Mouse (Mus musculus) lung, embryonic 16.5 days (tissue): ENCODE data around the gene Pou2f3. TPM values are rescaled to one million over a fixed set of nuclear protein-coding genes. Genes with fewer than 3 reads are reported as not detected.

ENCODE experiments used
- ATAC-seq: fragments of 200-750 bp; cut with Nextera tagmentation; 2 replicates; pipeline ENCODE4 v1.8.0; 2017; ENCODE audit warnings: low read depth, mild to moderate bottlenecking, moderate library complexity
- H3K27ac ChIP-seq: fragments of 300-500 bp; sonication (generic); 2 replicates; pipeline ENCODE4 v1.5.1; 2014; ENCODE audit warnings: mild to moderate bottlenecking, control low read depth, low read length
- H3K27me3 ChIP-seq: fragments of 300-500 bp; sonication (generic); 2 replicates; pipeline ENCODE4 v1.6.1; 2014; ENCODE audit warnings: low read depth, low read length, mixed read lengths; ENCODE audit not compliant: control insufficient read depth, insufficient read depth
- H3K36me3 ChIP-seq: fragments of 300-500 bp; sonication (generic); 2 replicates; pipeline ENCODE4 v1.6.1; 2014; ENCODE audit warnings: low read length; ENCODE audit not compliant: control insufficient read depth, insufficient read depth
- H3K4me1 ChIP-seq: fragments of 300-500 bp; sonication (generic); replicated peaks from 2 replicates; pipeline ENCODE4 v1.6.1; 2014; ENCODE audit warnings: low read length, mixed read lengths; ENCODE audit not compliant: control insufficient read depth, insufficient read depth
- H3K4me2 ChIP-seq: fragments of 300-500 bp; sonication (generic); 2 replicates; pipeline ENCODE4 v1.6.1; 2014; ENCODE audit warnings: low read depth, low read length, control low read depth
- H3K4me3 ChIP-seq: fragments of 300-500 bp; sonication (generic); 2 replicates; pipeline ENCODE4 v1.5.1; 2014; ENCODE audit warnings: mild to moderate bottlenecking, low read length, control low read depth
- H3K9ac ChIP-seq: fragments of 300-500 bp; sonication (generic); 2 replicates; pipeline ENCODE4 v1.6.1; 2014; ENCODE audit warnings: low read length, control low read depth
- H3K9me3 ChIP-seq: fragments of 300-500 bp; sonication (generic); 2 replicates; pipeline ENCODE4 v1.6.1; 2016; ENCODE audit warnings: low read length; ENCODE audit not compliant: control insufficient read depth
- WGBS: fragments of 180-500 bp; shearing (Covaris S2); extraction: QIAGEN DNeasy Blood & Tissue Kit; methylation state at CpG from one replicate; pipeline ENCODE4 v1.1.7; 2014; 5-methylcytosine and 5-hydroxymethylcytosine counted together
- polyA plus RNA-seq: library from polyadenylated mRNA; unstranded; fragments of >200 nt; fragmentation: Nextera tagmentation; extraction: Ambion mirVana; gene quantifications from 2 replicates; pipeline ENCODE4 v1.2.1, GENCODE M21; 2015

Pou2f3 gene
- polyA plus RNA-seq, 1 experiment from 2014 or later = 0.13 TPM

DNA sequence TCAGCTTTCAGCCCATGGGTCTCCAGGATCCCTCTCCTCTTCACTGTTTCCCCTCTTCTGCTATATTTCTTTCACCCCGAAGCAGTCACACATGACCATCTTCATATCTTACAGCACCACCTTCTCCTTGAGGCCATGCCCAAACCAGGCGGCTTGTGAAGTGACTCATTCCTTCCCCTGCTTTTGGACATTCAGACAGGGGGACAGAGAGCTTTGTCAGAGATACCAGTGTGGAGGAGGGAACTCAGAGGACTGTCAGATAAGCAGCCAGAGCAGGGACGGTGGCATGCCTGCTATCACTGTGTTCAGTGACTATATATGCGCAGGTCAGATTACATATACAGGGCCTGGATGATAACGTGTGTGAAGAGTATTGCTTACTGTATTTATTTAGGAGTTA lies 24.3 kb upstream of the Pou2f3 start:
- peaks cover 4% of the 10 kb centered on the region; the same call in 1 of the 2 replicates for H3K36me3 ChIP-seq
- no peak for ATAC-seq
- H3K27me3 ChIP-seq = no peaks in the 10 kb centered on the region
- no peak overlapping the region for H3K27ac ChIP-seq
- H3K4me2 ChIP-seq = no peak overlapping the region
- 44% methylated on average over 5 of the region's 5 CpGs for WGBS
- no peak overlapping the region for H3K9ac ChIP-seq
- H3K9me3 ChIP-seq = no peaks in the 10 kb centered on the region
- H3K4me3 ChIP-seq = no peak overlapping the region
- H3K4me1 ChIP-seq = peaks cover 54% of the 10 kb centered on the region

DNA sequence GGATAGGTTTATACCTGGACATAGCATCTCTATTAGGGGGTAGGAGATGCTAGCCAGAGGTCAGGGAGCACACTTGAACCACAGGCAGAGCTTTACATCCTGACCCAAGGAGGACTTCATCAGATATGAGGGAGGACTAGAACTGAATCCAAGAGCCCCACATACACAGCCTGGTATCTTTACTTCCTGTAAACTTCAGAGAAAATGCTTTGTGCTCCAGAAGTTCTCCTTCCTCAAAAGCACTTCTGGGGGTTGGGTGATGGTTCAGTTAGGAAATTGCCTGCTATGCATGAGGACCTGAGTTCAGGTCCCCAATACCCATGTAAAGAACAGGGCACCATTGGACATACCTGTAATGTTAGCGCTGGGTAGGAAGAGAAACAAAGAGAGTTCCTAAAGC lies 23.3 kb upstream of the Pou2f3 start:
- H3K4me3 ChIP-seq = no peak overlapping the region
- 97% methylated on average over 1 of the region's 1 CpGs for WGBS
- H3K4me2 ChIP-seq = no peak overlapping the region
- no peak for ATAC-seq
- H3K36me3 ChIP-seq = peaks cover 4% of the 10 kb centered on the region; the same call in 1 of the 2 replicates
- no peaks in the 10 kb centered on the region for H3K9me3 ChIP-seq
- no peaks in the 10 kb centered on the region for H3K27me3 ChIP-seq
- H3K9ac ChIP-seq = no peak overlapping the region; the same call in 1 of the 2 replicates
- H3K4me1 ChIP-seq = peaks cover 54% of the 10 kb centered on the region
- H3K27ac ChIP-seq = peak overlapping the region; percentile 72

DNA sequence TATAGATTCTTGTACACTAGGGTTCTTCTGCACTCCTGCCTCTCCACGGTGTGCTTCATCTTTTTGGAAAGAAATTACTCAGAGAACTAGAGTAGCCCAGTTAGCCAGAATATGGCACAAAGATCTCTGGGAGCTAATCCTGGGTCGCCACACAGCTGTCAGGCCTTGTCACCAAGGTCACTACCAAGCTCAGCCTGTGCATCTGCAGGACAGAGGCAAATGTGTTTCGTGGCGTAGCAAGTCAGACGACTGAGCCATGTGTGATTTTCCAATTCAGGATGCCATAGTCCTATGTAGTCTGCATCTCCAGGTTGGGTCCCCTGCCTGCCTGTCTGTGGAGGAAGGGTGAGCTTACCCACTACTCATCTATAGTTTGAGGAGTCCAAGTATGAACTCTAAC lies 22.9 kb upstream of the Pou2f3 start:
- Histone ChIP-seq H3K4me1 (peaks cover 52% of the 10 kb centered on the region), H3K9me3 (no peaks in the 10 kb centered on the region), H3K27me3 (no peaks in the 10 kb centered on the region), H3K4me2 (no peak overlapping the region), H3K4me3 (no peak overlapping the region), H3K9ac (no peak overlapping the region; the same call in 1 of the 2 replicates), H3K27ac (peak overlapping the region; percentile 72), H3K36me3 (peaks cover 4% of the 10 kb centered on the region; the same call in 1 of the 2 replicates)
- 48% methylated on average over 5 of the region's 5 CpGs for WGBS
- no peak for ATAC-seq

DNA sequence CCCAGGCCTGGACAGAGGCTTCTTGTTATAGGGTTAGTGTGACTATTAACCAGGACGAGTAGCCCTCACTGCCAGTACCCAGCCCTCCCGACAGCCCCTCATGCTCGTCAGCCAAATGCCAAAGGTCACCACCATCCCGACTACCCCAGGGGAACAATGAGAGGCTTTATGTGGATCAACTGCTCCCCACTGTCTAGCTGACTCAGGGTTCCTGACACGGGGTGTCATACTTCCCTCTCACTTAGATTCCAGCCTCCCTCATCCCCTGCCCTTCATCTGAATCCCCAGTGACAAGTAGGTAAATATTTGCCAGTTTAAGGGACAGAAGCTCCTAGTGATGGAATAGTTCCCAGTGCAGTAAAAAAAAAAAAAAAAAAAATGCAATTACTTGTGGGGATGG lies 22.1 kb upstream of the Pou2f3 start:
- Histone ChIP-seq H3K4me2 (no peak overlapping the region), H3K27me3 (no peaks in the 10 kb centered on the region), H3K4me3 (no peak overlapping the region), H3K27ac (peak overlapping the region; percentile 84), H3K9me3 (no peaks in the 10 kb centered on the region), H3K36me3 (peaks cover 4% of the 10 kb centered on the region; the same call in 1 of the 2 replicates), H3K9ac (peak overlapping the region; percentile 21; the same call in 1 of the 2 replicates), H3K4me1 (peaks cover 45% of the 10 kb centered on the region)
- peak; percentile 51 for ATAC-seq
- 15% methylated on average over 5 of the region's 5 CpGs for WGBS

DNA sequence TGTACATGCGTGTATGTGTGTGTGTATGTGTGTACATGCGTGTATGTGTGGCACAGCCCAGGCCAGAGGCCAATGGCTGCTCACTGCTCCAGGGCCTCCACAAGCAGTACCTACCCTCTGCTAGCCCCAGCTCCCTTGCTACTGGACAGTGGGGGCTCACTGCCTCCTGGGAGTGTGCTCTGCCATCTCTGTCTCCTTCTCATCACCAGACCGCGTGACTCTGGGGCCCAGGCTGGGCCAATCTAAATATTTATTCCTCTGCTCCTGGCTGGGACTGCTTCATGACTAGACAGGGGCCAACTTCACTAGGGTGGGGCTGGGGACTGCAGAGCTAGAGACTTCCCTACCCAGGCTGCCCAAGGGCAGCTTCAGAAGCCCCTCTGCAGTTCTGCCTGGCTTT lies 21.6 kb upstream of the Pou2f3 start:
- Histone ChIP-seq H3K27me3 (no peaks in the 10 kb centered on the region), H3K9me3 (no peaks in the 10 kb centered on the region), H3K9ac (peak overlapping the region; percentile 21; the same call in 1 of the 2 replicates), H3K4me2 (peak overlapping the region; percentile 5; the same call in 1 of the 2 replicates), H3K4me1 (peaks cover 42% of the 10 kb centered on the region), H3K4me3 (no peak overlapping the region), H3K27ac (peak overlapping the region; percentile 84), H3K36me3 (peaks cover 4% of the 10 kb centered on the region; the same call in 1 of the 2 replicates)
- 29% methylated on average over 4 of the region's 4 CpGs for WGBS
- peak; percentile 87 for ATAC-seq

DNA sequence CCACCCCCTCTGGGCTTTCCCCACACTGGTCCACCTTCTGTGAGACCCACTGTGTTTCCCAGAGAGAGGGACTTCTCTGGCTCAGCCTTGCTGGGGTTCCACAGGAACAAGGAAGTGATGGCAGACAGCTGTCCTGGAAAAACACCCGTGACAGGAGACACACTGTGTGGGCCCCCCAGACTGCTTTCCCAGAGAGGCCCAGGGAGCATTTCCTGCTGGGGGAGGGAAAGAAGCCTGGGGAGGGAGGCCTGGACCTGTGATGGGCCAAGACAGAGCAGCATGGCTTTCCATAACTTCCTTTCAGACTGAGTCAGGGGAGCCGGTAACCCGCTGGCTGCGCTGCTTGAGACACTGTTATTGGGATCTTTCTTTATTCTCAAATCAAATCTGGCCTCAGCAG lies 20.7 kb upstream of the Pou2f3 start:
- no peak overlapping the region for H3K4me3 ChIP-seq
- no peaks in the 10 kb centered on the region for H3K27me3 ChIP-seq
- WGBS = 33% methylated on average over 4 of the region's 4 CpGs
- H3K4me1 ChIP-seq = peaks cover 43% of the 10 kb centered on the region
- peak; percentile 19; the same call in 1 of the 2 replicates for ATAC-seq
- peak overlapping the region; percentile 53 for H3K9ac ChIP-seq
- H3K4me2 ChIP-seq = no peak overlapping the region; the same call in 1 of the 2 replicates
- no peaks in the 10 kb centered on the region for H3K9me3 ChIP-seq
- H3K36me3 ChIP-seq = peaks cover 4% of the 10 kb centered on the region; the same call in 1 of the 2 replicates
- peak overlapping the region; percentile 84 for H3K27ac ChIP-seq

DNA sequence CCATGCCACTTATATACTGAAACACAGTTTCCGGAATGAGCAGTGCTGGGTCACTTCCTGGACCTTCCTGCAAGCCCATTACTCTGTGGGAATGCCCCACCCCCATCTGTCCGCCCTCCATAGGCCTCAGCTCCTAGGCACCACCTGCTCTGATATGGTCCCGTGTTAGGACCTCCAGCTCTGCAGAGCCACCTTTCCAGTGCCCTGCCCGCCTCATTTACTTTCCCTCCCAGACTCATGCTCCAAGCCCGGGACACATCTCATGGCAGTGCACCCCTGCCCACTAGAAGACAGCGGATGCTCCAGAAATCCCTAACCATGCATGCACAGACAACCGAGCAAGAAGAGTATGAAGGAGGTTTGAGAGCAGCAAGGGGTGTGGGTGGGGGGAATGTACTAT lies 19.8 kb upstream of the Pou2f3 start:
- no peak overlapping the region for H3K27ac ChIP-seq
- WGBS = 76% methylated on average over 7 of the region's 7 CpGs
- no peak overlapping the region for H3K4me2 ChIP-seq
- ATAC-seq = no peak
- no peaks in the 10 kb centered on the region for H3K9me3 ChIP-seq
- H3K27me3 ChIP-seq = no peaks in the 10 kb centered on the region
- no peak overlapping the region for H3K4me3 ChIP-seq
- peaks cover 3% of the 10 kb centered on the region; the same call in 1 of the 2 replicates for H3K36me3 ChIP-seq
- H3K9ac ChIP-seq = no peak overlapping the region
- H3K4me1 ChIP-seq = peaks cover 51% of the 10 kb centered on the region

DNA sequence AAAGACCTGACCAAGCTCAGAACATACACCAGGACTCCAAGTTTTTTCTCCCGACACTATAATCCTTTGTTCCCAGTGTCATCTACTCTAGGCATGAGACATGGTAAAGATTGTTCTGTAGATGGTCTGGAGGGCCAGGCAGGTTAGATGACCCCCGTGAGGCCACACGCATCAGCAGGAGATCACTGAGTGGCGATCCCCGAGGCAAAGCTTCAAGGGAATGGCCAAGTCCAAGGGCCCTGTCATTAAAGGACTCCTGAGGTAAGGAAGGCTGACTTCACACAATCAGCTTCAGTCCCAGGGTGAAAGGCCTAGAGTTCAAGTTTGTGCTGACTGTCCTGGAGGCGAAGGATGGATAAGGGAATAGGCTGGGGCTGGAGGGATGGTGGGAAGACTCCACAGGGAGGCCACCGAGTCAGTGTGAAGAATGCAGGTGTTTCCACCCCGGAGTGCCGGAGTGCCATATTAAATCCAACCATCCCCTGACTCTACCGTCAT lies 19.3 kb upstream of the Pou2f3 start:
- H3K9ac ChIP-seq = no peak overlapping the region
- no peak overlapping the region for H3K4me2 ChIP-seq
- no peak for ATAC-seq
- H3K27me3 ChIP-seq = no peaks in the 10 kb centered on the region
- no peaks in the 10 kb centered on the region for H3K36me3 ChIP-seq
- H3K4me1 ChIP-seq = peaks cover 53% of the 10 kb centered on the region
- no peaks in the 10 kb centered on the region for H3K9me3 ChIP-seq
- 89% methylated on average over 10 of the region's 10 CpGs for WGBS
- H3K4me3 ChIP-seq = no peak overlapping the region
- no peak overlapping the region for H3K27ac ChIP-seq

DNA sequence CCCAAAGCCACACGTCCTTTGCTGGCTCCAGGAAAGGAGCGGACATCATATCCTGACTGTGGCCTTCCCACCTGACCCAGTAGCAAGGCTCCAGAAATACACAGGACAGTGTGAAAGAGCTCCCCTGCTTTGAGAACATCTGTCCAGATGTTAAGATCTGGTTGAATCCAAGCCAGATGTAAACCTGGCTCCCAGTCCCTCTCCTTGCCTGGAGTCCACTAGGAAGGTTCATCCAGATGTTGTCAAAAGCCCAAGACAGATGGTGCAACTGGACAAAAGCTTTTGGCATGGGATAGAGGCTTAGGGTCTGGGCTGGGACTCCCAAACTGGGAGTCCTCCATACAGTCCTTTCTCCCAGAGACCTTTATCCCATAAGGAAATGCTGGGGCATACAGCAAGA lies 18.6 kb upstream of the Pou2f3 start:
- ATAC-seq = no peak
- peaks cover 53% of the 10 kb centered on the region for H3K4me1 ChIP-seq

More for the DNA sequence above, 18.6 kb upstream of the Pou2f3 start:
- WGBS = 85% methylated on average over 2 of the region's 2 CpGs
- Histone ChIP-seq H3K4me2 (no peak overlapping the region), H3K27ac (no peak overlapping the region), H3K9ac (no peak overlapping the region), H3K27me3 (no peaks in the 10 kb centered on the region), H3K36me3 (no peaks in the 10 kb centered on the region), H3K4me3 (no peak overlapping the region), H3K9me3 (no peaks in the 10 kb centered on the region)
